Mouse (Mus musculus): Measurements from ENCODE around the gene Zfp775. TPM values are rescaled to one million over a fixed set of nuclear protein-coding genes. Genes with fewer than 3 reads are reported as not detected.
A peak's percentile ranks its signal among the peaks of the same experiment; 100 is the strongest.

Zfp775 gene
- polyA plus RNA-seq, 1 experiment from 2014 or later, result 8.3 TPM

DNA sequence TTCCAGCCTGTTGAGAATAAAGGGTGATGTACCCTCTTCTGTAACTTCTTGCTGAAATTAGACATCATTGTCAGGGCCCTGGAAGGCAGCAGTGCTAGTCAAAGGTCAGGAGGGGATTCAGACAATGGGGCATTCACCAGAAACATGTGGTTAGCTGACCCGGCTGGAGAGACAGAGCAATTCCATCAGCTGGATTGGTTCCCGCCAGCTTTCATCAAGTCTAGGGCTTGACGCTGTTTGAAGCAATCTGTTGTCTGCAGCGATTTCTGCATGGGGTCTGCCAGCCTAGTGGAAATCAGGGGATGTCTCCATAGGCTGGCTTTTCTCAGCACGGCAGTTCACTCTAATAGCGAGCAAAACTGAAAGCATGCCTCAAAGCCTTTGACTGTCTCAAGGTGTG is 34.7 kb downstream of the Zfp775 start:
- H3K27ac ChIP-seq, result no peak overlapping the region
- H3K4me2 ChIP-seq, result no peak overlapping the region

GRCm38 (mm10) chr6:48637811-48638500 is 36.1 kb downstream of the Zfp775 start:
- Histone ChIP-seq H3K36me3 (no peaks in the 10 kb centered on the region), H3K9me3 (no peaks in the 10 kb centered on the region), H3K4me3 (no peak overlapping the region), H3K9ac (no peak overlapping the region), H3K4me2 (no peak overlapping the region), H3K27me3 (no peaks in the 10 kb centered on the region), H3K27ac (no peak overlapping the region), H3K4me1 (no peaks in the 10 kb centered on the region)
- no peak for ATAC-seq (ENCODE audit: borderline replicate concordance, extremely low read depth, low FRiP score, low TSS enrichment)
- 61% methylated on average over 6 of the region's 6 CpGs for WGBS

More for the DNA sequence above, 34.7 kb downstream of the Zfp775 start:
- Histone ChIP-seq H3K9me3 (no peaks in the 10 kb centered on the region), H3K9ac (no peak overlapping the region), H3K27me3 (no peaks in the 10 kb centered on the region), H3K4me3 (no peak overlapping the region), H3K36me3 (no peaks in the 10 kb centered on the region), H3K4me1 (no peaks in the 10 kb centered on the region)
- no peak for ATAC-seq (ENCODE audit: borderline replicate concordance, extremely low read depth, low FRiP score, low TSS enrichment)
- WGBS, result 61% methylated on average over 6 of the region's 6 CpGs

GRCm38 (mm10) chr6:48638553-48638952 is 36.7 kb downstream of the Zfp775 start:
- ATAC-seq (ENCODE audit: borderline replicate concordance, extremely low read depth, low FRiP score, low TSS enrichment), result no peak
- H3K9ac ChIP-seq, result no peak overlapping the region
- H3K4me3 ChIP-seq, result no peak overlapping the region
- no peaks in the 10 kb centered on the region for H3K9me3 ChIP-seq
- H3K4me1 ChIP-seq, result no peaks in the 10 kb centered on the region
- no peak overlapping the region for H3K27ac ChIP-seq
- H3K36me3 ChIP-seq, result no peaks in the 10 kb centered on the region
- H3K27me3 ChIP-seq, result no peaks in the 10 kb centered on the region
- no peak overlapping the region for H3K4me2 ChIP-seq
- WGBS, result 65% methylated on average over 2 of the region's 2 CpGs

DNA sequence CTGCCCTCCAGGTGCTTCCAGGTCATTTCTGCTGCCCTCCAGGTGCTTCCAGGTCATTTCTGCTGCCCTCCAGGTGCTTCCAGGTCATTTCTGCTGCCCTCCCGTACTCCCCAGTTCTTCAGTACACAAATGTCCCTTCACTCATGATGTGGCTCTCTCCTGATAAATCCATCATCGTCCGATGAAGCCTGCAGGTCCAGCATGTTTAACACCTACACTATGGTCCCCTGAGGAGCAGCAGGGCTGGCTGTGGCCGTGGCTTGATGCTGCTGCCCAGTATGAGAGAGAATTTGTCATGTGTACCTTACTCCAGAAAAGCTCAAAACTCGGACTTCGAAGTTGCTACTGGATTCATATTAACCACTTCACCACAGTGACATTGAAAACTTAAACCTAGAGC is 39.5 kb downstream of the Zfp775 start:
- H3K27ac ChIP-seq, result no peak overlapping the region
- no peak overlapping the region for H3K4me2 ChIP-seq
- no peaks in the 10 kb centered on the region for H3K9me3 ChIP-seq
- H3K36me3 ChIP-seq, result no peaks in the 10 kb centered on the region
- H3K27me3 ChIP-seq, result no peaks in the 10 kb centered on the region
- 0 out of 2 replicates have a peak, but pooled peaks cover 4% of the 10 kb centered on the region for H3K4me1 ChIP-seq
- no peak for ATAC-seq (ENCODE audit: borderline replicate concordance, extremely low read depth, low FRiP score, low TSS enrichment)
- no peak overlapping the region for H3K4me3 ChIP-seq
- WGBS, result 54% methylated on average over 6 of the region's 6 CpGs
- no peak overlapping the region for H3K9ac ChIP-seq

- H3K27ac ChIP-seq, result no peak overlapping the region
- no peaks in the 10 kb centered on the region for H3K36me3 ChIP-seq
- 18% methylated on average over 4 of the region's 4 CpGs for WGBS
- 0 out of 2 replicates have a peak, but pooled peaks cover 4% of the 10 kb centered on the region for H3K4me1 ChIP-seq
- H3K4me2 ChIP-seq, result no peak overlapping the region
- no peaks in the 10 kb centered on the region for H3K27me3 ChIP-seq
- no peak overlapping the region for H3K9ac ChIP-seq
- H3K9me3 ChIP-seq, result no peaks in the 10 kb centered on the region
- no peak overlapping the region for H3K4me3 ChIP-seq
- no peak for ATAC-seq (ENCODE audit: borderline replicate concordance, extremely low read depth, low FRiP score, low TSS enrichment)
These were observed 41.0 kb downstream of the Zfp775 start for GRCm38 (mm10) chr6:48642764-48643292.

DNA sequence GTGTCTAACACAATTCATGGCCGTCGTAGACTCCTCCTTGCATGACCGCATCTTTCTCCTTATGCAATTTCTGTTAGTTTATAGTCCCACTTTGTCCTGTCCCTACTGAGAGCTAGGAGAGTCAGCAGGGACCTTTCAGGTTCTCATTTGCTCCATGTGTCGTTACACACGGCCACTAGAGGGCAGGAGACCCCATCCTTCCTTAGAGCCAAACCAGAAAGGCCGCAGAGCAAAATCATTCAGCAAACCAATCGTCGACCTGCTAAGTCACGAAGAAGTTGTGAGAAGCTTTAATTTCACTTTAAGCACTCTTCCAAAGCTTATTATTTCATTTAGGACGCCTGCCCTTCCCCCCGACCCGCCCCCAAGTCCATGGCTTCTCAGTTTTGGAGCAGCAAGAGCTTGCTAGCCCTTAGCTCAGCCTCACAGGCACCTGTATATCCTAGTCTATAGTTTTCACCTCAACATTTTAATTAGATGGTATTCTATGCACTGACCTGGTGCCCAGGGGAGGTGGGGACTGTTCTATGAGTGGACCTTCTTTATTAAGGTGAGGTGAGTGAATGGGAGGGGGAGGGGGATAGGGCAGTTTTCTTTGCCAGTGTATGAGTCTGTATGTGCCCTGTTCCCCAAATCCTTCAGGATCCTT is 43.9 kb downstream of the Zfp775 start:
- Histone ChIP-seq H3K9ac (no peak overlapping the region), H3K4me3 (no peak overlapping the region), H3K9me3 (no peaks in the 10 kb centered on the region), H3K27ac (no peak overlapping the region), H3K36me3 (no peaks in the 10 kb centered on the region), H3K4me2 (no peak overlapping the region), H3K27me3 (no peaks in the 10 kb centered on the region), H3K4me1 (0 out of 2 replicates have a peak, but pooled peaks cover 4% of the 10 kb centered on the region)
- ATAC-seq (ENCODE audit: borderline replicate concordance, extremely low read depth, low FRiP score, low TSS enrichment), result no peak
- WGBS, result 11% methylated on average over 12 of the region's 12 CpGs

GRCm38 (mm10) chr6:48646309-48646690 is 44.4 kb downstream of the Zfp775 start:
- no peak overlapping the region for H3K27ac ChIP-seq
- no peaks in the 10 kb centered on the region for H3K27me3 ChIP-seq
- no peak for ATAC-seq (ENCODE audit: borderline replicate concordance, extremely low read depth, low FRiP score, low TSS enrichment)
- WGBS, result 78% methylated on average over 4 of the region's 4 CpGs
- H3K36me3 ChIP-seq, result no peaks in the 10 kb centered on the region
- no peaks in the 10 kb centered on the region for H3K9me3 ChIP-seq
- H3K9ac ChIP-seq, result no peak overlapping the region
- H3K4me3 ChIP-seq, result no peak overlapping the region
- 0 out of 2 replicates have a peak, but pooled peaks cover 4% of the 10 kb centered on the region for H3K4me1 ChIP-seq
- no peak overlapping the region for H3K4me2 ChIP-seq

DNA sequence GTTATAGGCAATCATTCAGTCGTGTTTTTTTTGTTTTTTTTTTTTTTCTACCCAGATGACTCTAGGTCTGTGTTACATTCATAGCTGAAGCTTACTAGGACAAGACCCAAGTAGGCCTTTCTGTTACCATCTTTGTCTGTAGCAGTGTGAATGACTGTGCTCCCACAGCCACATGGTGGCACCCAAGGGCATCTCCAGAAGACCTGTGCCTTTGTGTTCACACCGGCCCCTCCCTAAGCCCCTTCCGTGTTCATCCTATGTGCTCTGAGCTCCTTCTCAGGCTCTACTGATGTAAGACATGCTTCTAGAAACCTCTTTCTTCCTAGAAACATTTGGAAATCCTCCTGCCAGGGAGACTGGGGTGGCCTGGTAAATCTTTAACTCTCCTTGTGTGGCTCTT is 45.1 kb downstream of the Zfp775 start, which contains the start of gene Gimap8:
Gene Gimap8, plus strand, starts transcription at position 240 of the 400 bp plus-strand sequence.
- Histone ChIP-seq H3K27me3 (no peaks in the 10 kb centered on the region), H3K36me3 (no peaks in the 10 kb centered on the region), H3K4me1 (0 out of 2 replicates have a peak, but pooled peaks cover 4% of the 10 kb centered on the region), H3K9me3 (no peaks in the 10 kb centered on the region), H3K9ac (no peak within 1 kb of the TSS), H3K27ac (no peak within 1 kb of the TSS), H3K4me3 (0 out of 2 replicates have a peak within 1 kb of the TSS, but pooled peaks have one; percentile 8), H3K4me2 (peak within 1 kb of the TSS; percentile 28; the same call in 1 of the 2 replicates)
- WGBS, result 29% methylated on average over 3 of the region's 3 CpGs
- peak; percentile 58; the same call in 1 of the 2 replicates for ATAC-seq (ENCODE audit: borderline replicate concordance, extremely low read depth, low FRiP score, low TSS enrichment)

- Histone ChIP-seq H3K9ac (no peak overlapping the region), H3K9me3 (no peaks in the 10 kb centered on the region), H3K27ac (no peak overlapping the region), H3K36me3 (no peaks in the 10 kb centered on the region), H3K4me2 (peak overlapping the region; percentile 28; the same call in 1 of the 2 replicates), H3K4me3 (0 out of 2 replicates have a peak overlapping the region, but pooled peaks have one; percentile 8), H3K4me1 (0 out of 2 replicates have a peak, but pooled peaks cover 4% of the 10 kb centered on the region), H3K27me3 (no peaks in the 10 kb centered on the region)
- WGBS, result 83% methylated on average over 2 of the region's 2 CpGs
- no peak for ATAC-seq (ENCODE audit: borderline replicate concordance, extremely low read depth, low FRiP score, low TSS enrichment)
These were observed 45.7 kb downstream of the Zfp775 start for GRCm38 (mm10) chr6:48647611-48648010.

DNA sequence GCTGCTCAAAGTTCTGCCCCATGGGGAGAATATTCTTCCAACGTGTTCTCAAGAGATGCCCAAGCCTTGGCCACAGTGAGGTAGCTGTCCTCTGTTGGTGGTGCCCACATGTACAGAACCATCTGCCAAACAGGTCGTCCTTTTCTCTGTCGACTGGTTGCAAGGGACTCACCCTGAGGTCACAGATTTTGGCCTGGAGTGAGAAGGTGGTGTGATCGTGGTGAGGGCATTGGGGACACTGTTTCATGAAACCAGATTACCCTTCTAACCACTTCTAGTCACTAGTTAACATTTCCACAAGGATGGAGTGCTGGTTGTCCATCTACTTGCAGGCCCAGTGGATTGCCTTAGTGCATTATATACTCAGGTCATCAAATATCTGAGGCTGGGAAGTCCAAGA is 46.9 kb downstream of the Zfp775 start:
- no peak for ATAC-seq (ENCODE audit: borderline replicate concordance, extremely low read depth, low FRiP score, low TSS enrichment)
- H3K4me1 ChIP-seq, result 0 out of 2 replicates have a peak, but pooled peaks cover 4% of the 10 kb centered on the region
- H3K4me2 ChIP-seq, result no peak overlapping the region
- 90% methylated on average over 4 of the region's 4 CpGs for WGBS
- no peak overlapping the region for H3K9ac ChIP-seq
- H3K4me3 ChIP-seq, result no peak overlapping the region
- no peak overlapping the region for H3K27ac ChIP-seq
- H3K36me3 ChIP-seq, result no peaks in the 10 kb centered on the region
- H3K9me3 ChIP-seq, result no peaks in the 10 kb centered on the region
- H3K27me3 ChIP-seq, result no peaks in the 10 kb centered on the region

GRCm38 (mm10) chr6:48650041-48650440 is 48.2 kb downstream of the Zfp775 start:
- Histone ChIP-seq H3K36me3 (no peaks in the 10 kb centered on the region), H3K9me3 (no peaks in the 10 kb centered on the region), H3K4me2 (no peak overlapping the region), H3K27me3 (no peaks in the 10 kb centered on the region), H3K4me3 (no peak overlapping the region), H3K4me1 (0 out of 2 replicates have a peak, but pooled peaks cover 4% of the 10 kb centered on the region), H3K9ac (no peak overlapping the region), H3K27ac (no peak overlapping the region)
- WGBS, result 82% methylated on average over 9 of the region's 9 CpGs
- ATAC-seq (ENCODE audit: borderline replicate concordance, extremely low read depth, low FRiP score, low TSS enrichment), result no peak

- no peak for ATAC-seq (ENCODE audit: borderline replicate concordance, extremely low read depth, low FRiP score, low TSS enrichment)
- 50% methylated on average over 5 of the region's 5 CpGs for WGBS
- Histone ChIP-seq H3K9ac (no peak overlapping the region), H3K27me3 (no peaks in the 10 kb centered on the region), H3K36me3 (no peaks in the 10 kb centered on the region), H3K4me1 (no peaks in the 10 kb centered on the region), H3K4me3 (no peak overlapping the region), H3K27ac (no peak overlapping the region), H3K4me2 (no peak overlapping the region), H3K9me3 (no peaks in the 10 kb centered on the region)
These were observed 56.9 kb downstream of the Zfp775 start for GRCm38 (mm10) chr6:48658721-48659120.

Data from lung, embryonic 15.5 days (tissue).